Mouse (Mus musculus): ENCODE results near the gene Pdia6. TPM values are rescaled to one million over a fixed set of nuclear protein-coding genes. Genes with fewer than 3 reads are reported as not detected.

Gene Pdia6
- polyA plus RNA-seq, 1 experiment from 2014 or later: 476 TPM

Other genes with a start within 250 kb of the Pdia6 start
- 0.53 and 0.82 TPM in 2 replicates for gene Kcnf1, start 89.7 kb upstream of the Pdia6 start, polyA plus RNA-seq (2014; fragmentation: Nextera tagmentation; extraction: Ambion mirVana)
- 0.43 TPM in 1 of 2 replicates, not detected in the other for gene Atp6v1c2, start 62.8 kb downstream of the Pdia6 start, polyA plus RNA-seq (2014; fragmentation: Nextera tagmentation; extraction: Ambion mirVana)
- 37.8 and 40.5 TPM in 2 replicates for gene Nol10, start 81.9 kb downstream of the Pdia6 start, polyA plus RNA-seq (2014; fragmentation: Nextera tagmentation; extraction: Ambion mirVana)

Measured in liver, embryonic 11.5 days (tissue).